ENCODE assay signal across 9 mouse cellular contexts in genomic region chr4:125489901-125490590, GRCm38 (mm10). TPM values are rescaled to one million over a fixed set of nuclear protein-coding genes. Genes with fewer than 3 reads are reported as not detected.
DNase-seq lines count a peak whose midpoint lies in the region; ATAC-seq and TF ChIP-seq lines count a peak whose summit lies in the region.
"Had no signal": no experiment of that assay in that cellular context is flagged by ENCODE, and none has a peak within 500 bp of the region (broad histone marks: within the 10 kb centered on the region; RNA-seq: fewer than 3 reads in every experiment).

No protein-coding gene starts in this region.

- H3K4me1 ChIP-seq in E14TG2a.4 (replicated peaks; ENCODE audit: low read depth, low read length) = peaks cover 90% of the 10 kb centered on the region
- peaks cover 4% of the 10 kb centered on the region; the same call in 1 of the 2 replicates for H3K4me1 ChIP-seq in intestine, embryonic 14.5 days (replicated peaks; ENCODE audit: control insufficient read depth, insufficient read depth, low read length)
- H3K4me1 ChIP-seq in midbrain, embryonic 14.5 days (ENCODE audit: control insufficient read depth, insufficient read depth, low read length) = peaks cover 65% of the 10 kb centered on the region

- DNase-seq in gastrocnemius, postnatal 4 days (ENCODE audit: low spot score in 2 of 2) = peak; percentile 31 to 42
- DNase-seq in gastrocnemius, adult 8-10 months (ENCODE audit: low spot score in 2 of 2) = no peak
- peak; percentile 51 for DNase-seq in embryo, embryonic 9.5 days (ENCODE audit: extremely low spot score)
- peak; percentile 71 for DNase-seq in intestine, embryonic 14.5 days (ENCODE audit: low spot score)
- peak; percentile 85 for DNase-seq in midbrain, embryonic 14.5 days
- peak; percentile 57 for DNase-seq in testis, postnatal 14 days (ENCODE audit: low spot score)
- DNase-seq in thymus, adult 18-20 months = no peak

- peak overlapping the region; percentile 44 for H3K4me2 ChIP-seq in intestine, embryonic 14.5 days (ENCODE audit: low read length)
- H3K4me2 ChIP-seq in midbrain, embryonic 14.5 days (ENCODE audit: low read length) = peak overlapping the region; percentile 79

- no peaks in the 10 kb centered on the region for H3K9me3 ChIP-seq in E14TG2a.4 (ENCODE audit: low read length)
- no peaks in the 10 kb centered on the region for H3K9me3 ChIP-seq in intestine, embryonic 14.5 days (ENCODE audit: control insufficient read depth, low read length)
- H3K9me3 ChIP-seq in midbrain, embryonic 14.5 days (ENCODE audit: control insufficient read depth, low read length) = no peaks in the 10 kb centered on the region

- WGBS in intestine, embryonic 14.5 days = under 1% methylated on average over 74 of the region's 81 CpGs
- WGBS in midbrain, embryonic 14.5 days = under 1% methylated on average over 80 of the region's 81 CpGs

- no peak for TF ChIP-seq CTCF in E14TG2a.4 (conservative IDR thresholded peaks at IDR 0.05; ENCODE audit: low read length)

- no peak overlapping the region for H3K9ac ChIP-seq in intestine, embryonic 14.5 days (ENCODE audit: low read length)
- peak overlapping the region; percentile 73 for H3K9ac ChIP-seq in midbrain, embryonic 14.5 days (replicated peaks; ENCODE audit: low read length)

- H3K27me3 ChIP-seq in E14TG2a.4 (ENCODE audit: insufficient read depth, low read length) = peaks cover 84% of the 10 kb centered on the region
- peaks cover 100% of the 10 kb centered on the region for H3K27me3 ChIP-seq in intestine, embryonic 14.5 days (replicated peaks; ENCODE audit: control insufficient read depth, insufficient read depth, low read length)
- H3K27me3 ChIP-seq in midbrain, embryonic 14.5 days (ENCODE audit: control insufficient read depth, insufficient read depth, low read length) = peaks cover 75% of the 10 kb centered on the region

- no peaks in the 10 kb centered on the region for H3K36me3 ChIP-seq in E14TG2a.4 (ENCODE audit: insufficient read depth, low read length)
- H3K36me3 ChIP-seq in intestine, embryonic 14.5 days (ENCODE audit: control insufficient read depth, insufficient read depth, low read length) = no peaks in the 10 kb centered on the region
- no peaks in the 10 kb centered on the region for H3K36me3 ChIP-seq in midbrain, embryonic 14.5 days (ENCODE audit: control insufficient read depth, insufficient read depth, low read length)

- H3K27ac ChIP-seq in intestine, embryonic 14.5 days (ENCODE audit: low read depth) = no peak overlapping the region
- peak overlapping the region; percentile 86 for H3K27ac ChIP-seq in midbrain, embryonic 14.5 days (replicated peaks; ENCODE audit: low read depth, low read length)

- ATAC-seq in intestine, embryonic 14.5 days (replicated peaks; ENCODE audit: low FRiP score, low TSS enrichment, low read depth) = peak; percentile 71
- peak; percentile 57 for ATAC-seq in midbrain, embryonic 14.5 days (ENCODE audit: low FRiP score, low TSS enrichment)

- H3K4me3 ChIP-seq in E14TG2a.4 (replicated peaks; ENCODE audit: low read length) = peak overlapping the region; percentile 79
- H3K4me3 ChIP-seq in intestine, embryonic 14.5 days (ENCODE audit: low read depth, low read length) = peak overlapping the region; percentile 26
- peak overlapping the region; percentile 50 for H3K4me3 ChIP-seq in midbrain, embryonic 14.5 days (replicated peaks; ENCODE audit: low read depth, low read length)

RNA-seq across cellular contexts. Expression of gene Grik3, which starts 0.5 kb away (rescaled TPM):
- under 1 TPM; 0.31 to 0.54 TPM for total RNA-seq in gastrocnemius, postnatal 4 days (2021)
- total RNA-seq in gastrocnemius, adult 8-10 months (2022) = under 1 TPM; 0.10 to 0.22 (median 0.17) TPM
- polyA plus RNA-seq in intestine, embryonic 14.5 days (2014; fragmentation: Nextera tagmentation; extraction: Ambion mirVana) = 0.74 and 0.78 TPM in 2 replicates
- polyA plus RNA-seq in midbrain, embryonic 14.5 days (2014; fragmentation: Nextera tagmentation; extraction: Ambion mirVana) = 4.5 and 4.9 TPM in 2 replicates
- total RNA-seq: neutrophil, adult 5-6 weeks had no signal

Comparison
In these comparisons a context has a peak if more than half of its experiments do, and no peak if none do; other contexts are left out.
1. DNase-seq: peak in gastrocnemius, postnatal 4 days (2 of 2), embryo, embryonic 9.5 days (single experiment), intestine, embryonic 14.5 days (single experiment), midbrain, embryonic 14.5 days (single experiment) and testis, postnatal 14 days (single experiment); none in gastrocnemius, adult 8-10 months (0 of 2) and thymus, adult 18-20 months (0 of 2).
2. H3K4me3 ChIP-seq: peak in every context shown above with its lines; median percentile 79 in E14TG2a.4; 50 in midbrain, embryonic 14.5 days; 26 in intestine, embryonic 14.5 days.